Mouse (Mus musculus): ENCODE results near the gene Lpar1. TPM values are rescaled to one million over a fixed set of nuclear protein-coding genes. Genes with fewer than 3 reads are reported as not detected.

Gene Lpar1
- total RNA-seq, 2 experiments from 2014 or later: 20.6 to 25.3 TPM

DNA sequence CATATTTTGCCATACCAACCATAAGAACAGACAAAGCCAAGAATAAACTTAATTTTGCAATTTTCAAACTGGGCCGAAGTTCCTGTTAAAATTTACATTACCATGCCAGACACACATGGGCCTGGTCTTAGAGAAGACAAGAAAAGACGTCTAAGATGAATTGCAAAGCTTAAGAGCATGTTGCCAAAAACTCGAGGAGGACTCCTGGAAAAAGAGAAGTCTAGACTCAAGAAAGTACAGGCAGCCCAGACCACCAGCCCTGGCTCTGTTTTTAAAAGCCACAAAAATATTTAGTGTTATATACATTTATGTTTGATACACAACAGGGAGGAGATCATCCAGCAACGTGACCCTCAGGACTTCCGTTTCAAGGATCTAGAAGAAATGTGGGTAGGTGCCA lies 37.5 kb downstream of the Lpar1 start:
- DNase-seq: no peak
- intact Hi-C loops (cut with DNase I): no loop called here

GRCm38 (mm10) chr4:58511554-58511953 lies 42.1 kb downstream of the Lpar1 start:
- no peak for DNase-seq
- intact Hi-C loops (cut with DNase I): no loop called here

GRCm38 (mm10) chr4:58508833-58509232 lies 44.9 kb downstream of the Lpar1 start:
- DNase-seq: peak; percentile 40 to 44
- intact Hi-C loops (cut with DNase I): no loop called here

DNA sequence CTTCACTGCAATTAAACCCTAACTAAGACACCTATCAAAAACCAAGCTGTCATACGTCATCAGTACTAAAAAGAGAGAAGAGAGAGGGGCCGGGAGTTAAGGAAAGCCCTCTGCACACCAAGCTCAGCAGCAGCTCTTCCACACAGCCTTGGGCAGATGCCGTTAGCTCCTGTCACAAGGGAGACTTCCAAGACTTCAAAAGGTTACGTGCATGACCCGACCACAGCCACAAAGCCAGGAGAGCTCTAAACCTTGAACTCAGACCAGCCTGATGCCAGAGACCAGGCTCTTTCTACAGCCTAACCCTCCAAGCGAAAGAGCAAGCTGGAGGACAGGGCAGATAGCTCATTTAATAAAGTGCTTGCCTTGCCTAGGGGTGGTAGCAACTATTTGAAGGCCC lies 46.2 kb downstream of the Lpar1 start:
- intact Hi-C loops (cut with DNase I): no loop called here
- DNase-seq: no peak

GRCm38 (mm10) chr4:58506539-58507527 lies 46.9 kb downstream of the Lpar1 start:
- DNase-seq: no peak
- intact Hi-C loops (cut with DNase I): no loop called here

DNA sequence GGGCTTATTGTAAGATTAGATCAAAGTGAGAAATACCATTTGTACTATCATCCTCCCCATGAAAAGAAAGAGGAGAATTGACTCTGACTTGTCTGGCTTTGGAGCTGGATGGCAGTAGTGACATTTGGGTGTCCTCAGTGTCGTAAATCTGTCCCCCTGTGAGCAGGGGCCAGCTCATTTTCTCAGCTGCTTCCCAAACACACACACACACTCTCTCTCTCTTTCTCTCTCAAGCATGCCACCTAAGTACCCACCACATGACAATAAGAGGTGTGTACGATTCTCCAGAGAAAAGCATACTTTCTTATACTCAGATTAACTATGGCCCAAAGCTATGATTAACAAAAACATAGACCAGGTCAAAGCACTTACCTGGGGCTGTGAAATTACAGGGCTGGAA lies 49.4 kb downstream of the Lpar1 start:
- no peak for DNase-seq
- intact Hi-C loops (cut with DNase I): no loop called here

GRCm38 (mm10) chr4:58501012-58501777 lies 52.5 kb downstream of the Lpar1 start:
- DNase-seq: no peak
- intact Hi-C loops (cut with DNase I): no loop called here

DNA sequence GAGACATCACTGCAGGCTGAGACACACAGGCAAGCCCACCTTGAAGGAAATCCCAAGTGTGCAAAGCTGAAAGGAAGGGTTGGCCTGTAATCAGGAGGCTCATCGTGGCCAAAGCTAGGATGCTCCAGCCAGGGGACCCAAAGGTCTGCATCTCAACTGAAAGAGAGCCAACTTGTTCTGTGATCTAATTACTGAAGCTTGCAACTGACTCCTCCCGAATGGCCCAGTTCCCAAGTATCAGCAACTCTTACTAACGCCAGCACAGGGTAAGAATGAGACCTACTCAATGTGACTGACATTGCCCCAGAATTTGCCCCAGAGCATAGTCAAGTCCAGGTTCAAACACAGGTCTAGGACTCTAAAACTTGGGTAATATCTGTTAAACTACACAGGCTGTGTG lies 53.9 kb downstream of the Lpar1 start:
- peak; percentile 52 to 62 for DNase-seq
- intact Hi-C loops (cut with DNase I): no loop called here

DNA sequence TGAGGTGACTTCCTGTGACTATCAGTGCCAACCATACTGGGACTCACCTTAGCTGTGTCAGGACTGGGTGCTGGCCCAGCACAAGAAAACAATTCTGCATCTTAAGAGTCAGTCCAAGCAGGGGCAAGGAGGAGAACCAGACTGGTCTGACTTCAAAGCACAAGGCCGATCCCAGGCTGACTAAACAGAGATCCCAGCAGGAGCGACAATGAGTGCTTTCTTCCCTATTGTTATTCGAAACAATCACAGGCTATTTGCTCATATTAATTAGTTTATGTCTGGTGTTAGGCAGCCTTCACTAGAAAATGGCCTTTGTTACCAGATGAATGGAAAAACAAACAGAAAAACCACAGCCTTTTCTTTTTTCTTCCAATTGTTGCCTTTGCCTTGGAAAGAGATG lies 54.5 kb downstream of the Lpar1 start:
- intact Hi-C loops (cut with DNase I): no loop called here
- DNase-seq: no peak

DNA sequence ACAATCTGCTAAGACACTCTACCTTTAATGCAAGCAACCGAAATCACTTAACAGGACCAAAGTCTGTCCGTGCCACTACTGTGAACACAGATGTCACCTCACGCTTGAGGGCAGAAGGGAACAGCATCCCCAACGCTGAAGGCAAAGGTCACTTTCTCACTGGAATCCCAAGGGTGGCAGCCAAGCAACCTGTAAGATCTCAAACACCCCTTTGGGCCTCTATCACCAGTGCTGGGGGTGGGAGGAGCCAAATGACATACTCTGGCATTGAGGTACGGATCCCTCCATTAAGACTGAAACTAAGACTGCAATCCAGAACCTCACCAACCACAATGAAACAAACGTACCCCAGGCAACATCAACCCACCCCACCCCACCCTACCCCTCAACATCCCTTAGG lies 55.0 kb downstream of the Lpar1 start:
- intact Hi-C loops (cut with DNase I): no loop called here
- no peak for DNase-seq

DNA sequence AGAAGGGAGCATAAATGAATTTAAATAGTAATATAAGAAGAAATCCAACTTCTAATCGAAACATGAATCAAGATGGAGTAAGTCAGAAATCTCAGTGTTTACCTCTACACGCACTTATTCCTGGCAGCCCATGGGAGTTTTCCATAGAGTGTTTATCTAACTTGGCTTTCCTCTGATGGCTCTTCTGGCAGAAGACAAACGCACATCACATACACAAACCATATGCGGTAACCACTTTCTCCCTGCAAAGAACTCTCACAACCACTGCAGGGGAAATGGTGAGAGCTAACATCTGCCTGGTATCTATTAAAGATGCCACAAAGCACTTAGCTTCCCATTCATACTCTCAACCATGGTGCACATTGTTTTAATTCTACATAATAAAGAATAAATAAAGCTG lies 56.4 kb downstream of the Lpar1 start:
- intact Hi-C loops (cut with DNase I): no loop called here
- no peak for DNase-seq

DNA sequence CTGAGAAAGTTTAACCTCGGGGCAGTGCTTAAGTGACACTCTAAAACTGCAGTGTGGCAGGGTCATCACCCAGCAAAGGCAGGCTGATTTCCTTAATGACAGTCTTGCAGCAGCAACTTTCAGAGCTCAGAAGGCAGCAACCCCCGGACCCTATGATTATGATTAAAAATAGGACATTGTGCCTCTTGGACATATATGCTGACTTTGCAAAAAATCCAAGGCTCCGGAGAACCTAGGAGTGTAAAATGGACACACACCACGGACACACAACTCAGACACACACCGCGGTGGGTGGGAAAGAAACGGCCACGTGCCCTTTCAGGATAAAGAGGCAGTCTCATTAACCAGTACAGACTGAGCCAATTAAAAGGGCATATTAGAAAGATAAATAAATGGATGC lies 57.0 kb downstream of the Lpar1 start:
- intact Hi-C loops (cut with DNase I): no loop called here
- DNase-seq: no peak

DNA sequence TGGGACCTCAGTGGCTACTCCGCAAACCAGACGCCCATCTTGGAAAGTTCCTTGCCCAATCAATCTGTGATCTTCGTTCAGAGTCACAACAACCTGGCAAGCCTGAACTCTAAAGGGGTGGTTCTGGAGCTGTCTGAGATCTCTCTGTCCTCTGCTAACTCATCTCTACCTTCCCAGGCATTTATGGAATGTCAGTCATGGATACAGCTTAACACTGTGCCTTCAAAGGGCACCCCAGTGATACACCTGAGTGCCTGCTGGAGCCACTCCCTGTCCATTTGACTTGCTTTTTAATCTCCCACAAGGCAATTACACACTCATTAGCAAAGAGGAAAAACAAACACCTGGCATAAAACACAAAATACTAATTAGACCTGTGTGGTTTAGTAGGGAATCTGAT lies 62.0 kb downstream of the Lpar1 start:
- no peak for DNase-seq
- intact Hi-C loops (cut with DNase I): no loop called here

DNA sequence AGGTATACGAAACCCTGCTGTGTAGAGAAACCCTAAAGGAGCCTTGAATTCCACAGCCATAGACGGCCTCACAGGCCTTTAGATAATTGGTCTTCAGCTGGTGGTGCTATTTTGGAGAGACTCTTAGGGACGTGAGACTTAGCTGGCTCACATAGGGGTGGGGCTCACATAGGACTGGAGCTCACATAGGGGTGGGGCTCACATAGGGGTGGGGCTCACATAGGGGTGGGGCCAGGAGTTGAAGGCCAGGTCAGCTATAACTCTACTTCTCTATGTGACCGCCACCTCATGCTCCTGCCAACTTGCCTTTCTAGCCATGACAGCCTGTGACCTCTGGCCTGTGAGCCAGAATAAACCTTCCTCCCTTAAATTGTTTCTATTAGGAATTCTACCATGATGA lies 63.3 kb downstream of the Lpar1 start:
- DNase-seq: no peak

DNA sequence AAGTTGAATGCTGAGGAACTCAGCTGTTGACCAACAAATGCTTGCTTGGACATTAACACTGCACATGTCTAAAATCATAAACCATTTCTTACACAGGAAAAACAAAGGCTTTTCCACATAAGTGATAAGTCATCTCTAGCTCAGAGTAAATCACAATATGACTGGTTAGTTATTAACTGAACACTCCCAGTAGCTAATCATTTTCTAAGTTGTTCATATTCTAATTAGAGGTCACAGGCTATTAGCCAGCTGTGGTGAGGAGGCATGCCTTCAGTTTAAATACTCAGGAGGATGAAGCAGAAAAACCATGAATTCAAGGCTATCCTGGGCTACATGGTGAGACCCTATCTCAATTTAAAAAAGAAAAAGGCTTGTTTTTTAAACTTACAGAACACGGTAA lies 75.1 kb downstream of the Lpar1 start:
- intact Hi-C loops (cut with DNase I): no loop called here
- DNase-seq: no peak

More for the DNA sequence above, 63.3 kb downstream of the Lpar1 start:
- intact Hi-C loops (cut with DNase I): no loop called here

DNA sequence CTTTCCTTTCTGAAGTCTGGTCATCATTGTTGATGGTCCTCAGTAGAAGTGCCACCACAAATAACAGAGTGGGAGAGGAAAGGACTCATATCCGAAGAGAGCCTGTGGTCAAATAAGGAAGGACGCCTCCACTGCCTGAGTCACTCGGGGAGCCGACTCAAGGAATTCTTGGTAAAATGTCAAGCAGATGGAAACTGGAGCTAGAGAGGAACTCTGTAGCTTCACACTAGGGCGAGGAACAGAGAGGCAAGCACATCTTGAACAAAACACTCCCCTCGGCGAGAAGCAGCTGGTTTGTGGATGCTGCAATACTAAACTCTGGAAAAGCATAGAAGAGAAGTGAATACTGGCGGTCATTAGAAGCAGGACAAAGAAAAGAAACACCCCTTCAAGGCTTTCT lies 76.0 kb downstream of the Lpar1 start:
- intact Hi-C loops (cut with DNase I): no loop called here
- DNase-seq: peak; percentile 35

DNA sequence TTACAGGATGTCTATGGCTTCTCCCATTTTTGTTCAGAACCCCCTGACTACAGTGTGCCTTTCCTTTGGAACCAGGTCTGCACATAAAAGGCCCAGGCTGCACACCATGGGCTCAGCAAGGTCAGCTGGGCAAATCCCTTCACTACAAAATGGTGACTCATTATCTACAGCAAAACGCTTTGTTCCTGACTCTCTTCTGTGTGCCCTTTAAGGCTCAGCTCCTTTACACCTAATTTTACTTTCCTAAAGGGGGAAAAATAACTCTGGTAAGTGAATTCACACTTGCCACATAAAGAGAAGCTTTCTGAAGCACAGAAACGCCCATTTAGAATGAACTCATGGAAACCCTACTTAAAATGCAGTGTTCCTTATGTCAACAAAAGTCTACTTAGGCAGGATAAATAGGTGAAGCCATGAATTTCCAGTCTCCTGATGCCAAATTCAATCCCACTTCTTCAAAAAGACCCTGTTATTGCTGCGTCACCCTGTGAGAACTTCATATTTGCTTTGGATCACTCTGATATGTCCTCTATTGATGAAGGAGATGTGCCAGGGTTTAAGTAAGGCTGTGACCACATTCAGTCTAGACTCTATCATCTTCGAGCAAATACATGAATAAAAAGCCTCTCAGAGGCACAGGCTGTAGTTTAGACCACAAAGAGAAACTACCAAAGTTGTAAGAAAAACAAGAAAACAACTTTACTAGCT lies 82.3 kb downstream of the Lpar1 start:
- no peak for DNase-seq
- intact Hi-C loops (cut with DNase I): no loop called here

- DNase-seq: no peak
- intact Hi-C loops (cut with DNase I): no loop called here
Measured at GRCm38 (mm10) chr4:58469651-58470592, 83.8 kb downstream of the Lpar1 start.

- no peak for DNase-seq
- intact Hi-C loops (cut with DNase I): no loop called here
Measured at GRCm38 (mm10) chr4:58469035-58469434, 84.7 kb downstream of the Lpar1 start.

- intact Hi-C loops (cut with DNase I): no loop called here
- DNase-seq: no peak
Measured at GRCm38 (mm10) chr4:58465586-58465985, 88.1 kb downstream of the Lpar1 start.
